Mouse (Mus musculus): Measurements from ENCODE around the gene Npas3.

DNA sequence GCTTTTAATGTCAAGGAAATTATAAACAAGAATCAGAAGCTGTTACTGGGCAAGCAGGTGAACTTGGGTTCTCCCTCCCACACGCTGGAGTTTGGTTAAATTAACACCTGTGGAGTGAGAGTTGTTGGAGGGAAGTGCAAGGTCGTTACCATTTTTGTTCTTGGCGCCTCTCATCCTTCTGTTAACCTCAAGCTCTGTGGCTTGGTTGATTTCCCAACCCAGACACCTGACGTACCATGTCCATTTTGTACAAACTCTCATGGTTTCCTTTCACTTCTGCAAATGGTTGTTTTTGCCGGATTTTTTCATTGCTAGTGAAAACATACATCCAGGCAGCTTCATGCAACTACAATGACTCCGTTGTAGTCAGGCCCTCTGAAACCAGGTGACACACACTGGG is 28.9 kb downstream of the Npas3 start:
- TF ChIP-seq POLR2A (IDR thresholded peaks at IDR 0.05; ENCODE audit: insufficient read depth, low read depth, low read length) (no peak), CTCF (IDR thresholded peaks at IDR 0.05; ENCODE audit: insufficient read depth, low read depth, low read length) (no peak)

Measured in olfactory bulb, adult 2 months (tissue).